Mouse (Mus musculus) intestine, embryonic 15.5 days (tissue): ENCODE results near the gene Pnrc2. TPM values are rescaled to one million over a fixed set of nuclear protein-coding genes. Genes with fewer than 3 reads are reported as not detected.

Source experiments
- ATAC-seq: fragments of 200-750 bp; cut with Nextera tagmentation; 2 replicates; pipeline ENCODE4 v1.8.0; 2017; ENCODE audit warnings: moderate TSS enrichment, moderate library complexity
- H3K27ac ChIP-seq: fragments of 300-500 bp; sonication (generic); 2 replicates; pipeline ENCODE4 v1.5.1; 2015; ENCODE audit warnings: mild to moderate bottlenecking, inconsistent platforms
- H3K27me3 ChIP-seq: fragments of 300-500 bp; sonication (generic); replicated peaks from 2 replicates; pipeline ENCODE4 v1.6.1; 2015; ENCODE audit warnings: inconsistent platforms
- H3K36me3 ChIP-seq: fragments of 300-500 bp; sonication (generic); 2 replicates; pipeline ENCODE4 v1.6.1; 2015; ENCODE audit warnings: inconsistent platforms
- H3K4me1 ChIP-seq: fragments of 300-500 bp; sonication (generic); replicated peaks from 2 replicates; pipeline ENCODE4 v1.6.1; 2015; ENCODE audit warnings: inconsistent platforms
- H3K4me2 ChIP-seq: fragments of 300-500 bp; sonication (generic); replicated peaks from 2 replicates; pipeline ENCODE4 v1.6.1; 2015; ENCODE audit warnings: mild to moderate bottlenecking, inconsistent platforms
- H3K4me3 ChIP-seq: fragments of 300-500 bp; sonication (generic); replicated peaks from 2 replicates; pipeline ENCODE4 v1.5.1; 2015; ENCODE audit warnings: inconsistent platforms
- H3K9ac ChIP-seq: fragments of 300-500 bp; sonication (generic); 2 replicates; pipeline ENCODE4 v1.6.1; 2015; ENCODE audit warnings: inconsistent platforms
- H3K9me3 ChIP-seq: fragments of 300-500 bp; sonication (generic); 2 replicates; pipeline ENCODE4 v1.6.1; 2016; ENCODE audit warnings: inconsistent platforms
- WGBS: fragments of 180-500 bp; shearing (Covaris S2); methylation state at CpG from one replicate; pipeline ENCODE4 v1.1.7; 2015; 5-methylcytosine and 5-hydroxymethylcytosine counted together
- polyA plus RNA-seq: library from polyadenylated mRNA; unstranded; fragments of >200 nt; fragmentation: Nextera tagmentation; extraction: Ambion mirVana; gene quantifications from 2 replicates; pipeline ENCODE4 v1.2.1, GENCODE M21; 2015

Gene Pnrc2
- polyA plus RNA-seq, 1 experiment from 2014 or later = 177 TPM

GRCm38 (mm10) chr4:135889146-135889883, 15.7 kb upstream of the Pnrc2 start:
- no peak overlapping the region for H3K4me3 ChIP-seq
- H3K9ac ChIP-seq = no peak overlapping the region
- H3K9me3 ChIP-seq = no peaks in the 10 kb centered on the region
- H3K4me2 ChIP-seq = no peak overlapping the region
- no peak for ATAC-seq
- H3K36me3 ChIP-seq = no peaks in the 10 kb centered on the region
- H3K27me3 ChIP-seq = no peaks in the 10 kb centered on the region
- WGBS = 81% methylated on average over 7 of the region's 7 CpGs
- no peak overlapping the region for H3K27ac ChIP-seq
- H3K4me1 ChIP-seq = no peaks in the 10 kb centered on the region

GRCm38 (mm10) chr4:135888448-135889057, 14.9 kb upstream of the Pnrc2 start:
- Histone ChIP-seq H3K4me3 (no peak overlapping the region), H3K4me1 (no peaks in the 10 kb centered on the region), H3K27me3 (no peaks in the 10 kb centered on the region), H3K9ac (no peak overlapping the region), H3K36me3 (no peaks in the 10 kb centered on the region), H3K4me2 (no peak overlapping the region), H3K9me3 (no peaks in the 10 kb centered on the region), H3K27ac (no peak overlapping the region)
- ATAC-seq = no peak
- 87% methylated on average over 24 of the region's 24 CpGs for WGBS

- H3K36me3 ChIP-seq = no peaks in the 10 kb centered on the region
- H3K4me1 ChIP-seq = 0 out of 2 replicates have a peak, but pooled peaks cover 2% of the 10 kb centered on the region
- whole genome bisulfite sequencing = 82% methylated on average over 4 of the region's 4 CpGs
Measured at GRCm38 (mm10) chr4:135886184-135886583, 12.5 kb upstream of the Pnrc2 start.

GRCm38 (mm10) chr4:135885676-135886075, 12.0 kb upstream of the Pnrc2 start:
- ATAC-seq = no peak

More at GRCm38 (mm10) chr4:135886184-135886583, 12.5 kb upstream of the Pnrc2 start:
- H3K9ac ChIP-seq = no peak overlapping the region
- no peak overlapping the region for H3K4me3 ChIP-seq
- no peaks in the 10 kb centered on the region for H3K27me3 ChIP-seq
- no peak for ATAC-seq
- H3K4me2 ChIP-seq = no peak overlapping the region
- no peaks in the 10 kb centered on the region for H3K9me3 ChIP-seq
- H3K27ac ChIP-seq = no peak overlapping the region

GRCm38 (mm10) chr4:135884531-135884930, 10.9 kb upstream of the Pnrc2 start:
- no peaks in the 10 kb centered on the region for H3K27me3 ChIP-seq
- H3K9ac ChIP-seq = no peak overlapping the region
- no peaks in the 10 kb centered on the region for H3K9me3 ChIP-seq
- no peaks in the 10 kb centered on the region for H3K36me3 ChIP-seq
- ATAC-seq = no peak
- H3K4me1 ChIP-seq = 0 out of 2 replicates have a peak, but pooled peaks cover 2% of the 10 kb centered on the region
- 63% methylated on average over 6 of the region's 6 CpGs for WGBS
- no peak overlapping the region for H3K4me2 ChIP-seq
- no peak overlapping the region for H3K27ac ChIP-seq
- H3K4me3 ChIP-seq = no peak overlapping the region

More at GRCm38 (mm10) chr4:135885676-135886075, 12.0 kb upstream of the Pnrc2 start:
- H3K9me3 ChIP-seq = no peaks in the 10 kb centered on the region
- H3K36me3 ChIP-seq = no peaks in the 10 kb centered on the region
- H3K4me3 ChIP-seq = no peak overlapping the region
- no peak overlapping the region for H3K27ac ChIP-seq
- H3K4me2 ChIP-seq = no peak overlapping the region
- WGBS = 89% methylated on average over 12 of the region's 12 CpGs
- H3K27me3 ChIP-seq = no peaks in the 10 kb centered on the region
- no peak overlapping the region for H3K9ac ChIP-seq
- H3K4me1 ChIP-seq = 0 out of 2 replicates have a peak, but pooled peaks cover 2% of the 10 kb centered on the region

- 0 out of 2 replicates have a peak, but pooled peaks cover 2% of the 10 kb centered on the region for H3K4me1 ChIP-seq
- H3K4me3 ChIP-seq = no peak overlapping the region
- H3K27ac ChIP-seq = no peak overlapping the region
- 50% methylated on average over 7 of the region's 7 CpGs for WGBS
- H3K36me3 ChIP-seq = no peaks in the 10 kb centered on the region
- H3K9me3 ChIP-seq = no peaks in the 10 kb centered on the region
- no peak overlapping the region for H3K9ac ChIP-seq
- H3K27me3 ChIP-seq = no peaks in the 10 kb centered on the region
- no peak for ATAC-seq
- no peak overlapping the region for H3K4me2 ChIP-seq
Measured at GRCm38 (mm10) chr4:135883881-135884516, 10.3 kb upstream of the Pnrc2 start.

- no peaks in the 10 kb centered on the region for H3K27me3 ChIP-seq
- H3K9me3 ChIP-seq = no peaks in the 10 kb centered on the region
- 0 out of 2 replicates have a peak, but pooled peaks cover 2% of the 10 kb centered on the region for H3K4me1 ChIP-seq
- H3K36me3 ChIP-seq = no peaks in the 10 kb centered on the region
- H3K4me2 ChIP-seq = no peak overlapping the region
- no peak overlapping the region for H3K9ac ChIP-seq
- ATAC-seq = no peak
- 36% methylated on average over 10 of the region's 10 CpGs for WGBS
- no peak overlapping the region for H3K27ac ChIP-seq
- H3K4me3 ChIP-seq = no peak overlapping the region
Measured at GRCm38 (mm10) chr4:135883401-135883851, 9.8 kb upstream of the Pnrc2 start.

- Histone ChIP-seq H3K27ac (no peak overlapping the region), H3K4me1 (peaks cover 3% of the 10 kb centered on the region), H3K9me3 (no peaks in the 10 kb centered on the region), H3K36me3 (no peaks in the 10 kb centered on the region), H3K27me3 (no peaks in the 10 kb centered on the region), H3K4me2 (no peak overlapping the region), H3K9ac (no peak overlapping the region), H3K4me3 (no peak overlapping the region)
- 71% methylated on average over 6 of the region's 6 CpGs for WGBS
- ATAC-seq = no peak
Measured at GRCm38 (mm10) chr4:135882023-135882422, 8.4 kb upstream of the Pnrc2 start.

- H3K4me1 ChIP-seq = peaks cover 15% of the 10 kb centered on the region
- 88% methylated on average over 10 of the region's 10 CpGs for WGBS
- no peaks in the 10 kb centered on the region for H3K9me3 ChIP-seq
- H3K4me3 ChIP-seq = no peak overlapping the region
- H3K9ac ChIP-seq = no peak overlapping the region
- H3K4me2 ChIP-seq = no peak overlapping the region
- H3K27me3 ChIP-seq = no peaks in the 10 kb centered on the region
- no peaks in the 10 kb centered on the region for H3K36me3 ChIP-seq
- H3K27ac ChIP-seq = no peak overlapping the region
- ATAC-seq = no peak
Measured at GRCm38 (mm10) chr4:135880576-135880975, 6.9 kb upstream of the Pnrc2 start.

GRCm38 (mm10) chr4:135880018-135880417, 6.4 kb upstream of the Pnrc2 start:
- no peaks in the 10 kb centered on the region for H3K27me3 ChIP-seq
- H3K27ac ChIP-seq = no peak overlapping the region

GRCm38 (mm10) chr4:135879021-135879420, 5.4 kb upstream of the Pnrc2 start:
- no peaks in the 10 kb centered on the region for H3K9me3 ChIP-seq
- no peak overlapping the region for H3K9ac ChIP-seq
- 70% methylated on average over 6 of the region's 6 CpGs for WGBS
- no peak for ATAC-seq
- no peaks in the 10 kb centered on the region for H3K27me3 ChIP-seq
- H3K27ac ChIP-seq = no peak overlapping the region
- H3K36me3 ChIP-seq = no peaks in the 10 kb centered on the region
- peaks cover 25% of the 10 kb centered on the region for H3K4me1 ChIP-seq
- H3K4me2 ChIP-seq = no peak overlapping the region
- no peak overlapping the region for H3K4me3 ChIP-seq

More at GRCm38 (mm10) chr4:135880018-135880417, 6.4 kb upstream of the Pnrc2 start:
- no peaks in the 10 kb centered on the region for H3K36me3 ChIP-seq
- H3K9ac ChIP-seq = no peak overlapping the region
- H3K9me3 ChIP-seq = no peaks in the 10 kb centered on the region
- 92% methylated on average over 6 of the region's 6 CpGs for WGBS
- H3K4me2 ChIP-seq = no peak overlapping the region
- H3K4me1 ChIP-seq = peaks cover 18% of the 10 kb centered on the region
- ATAC-seq = no peak
- no peak overlapping the region for H3K4me3 ChIP-seq

- H3K27me3 ChIP-seq = no peaks in the 10 kb centered on the region
- no peak overlapping the region for H3K27ac ChIP-seq
- ATAC-seq = no peak
- H3K9me3 ChIP-seq = no peaks in the 10 kb centered on the region
- WGBS = 61% methylated on average over 2 of the region's 2 CpGs
- no peak overlapping the region for H3K4me3 ChIP-seq
- no peak overlapping the region for H3K4me2 ChIP-seq
- no peak overlapping the region for H3K9ac ChIP-seq
- H3K36me3 ChIP-seq = no peaks in the 10 kb centered on the region
- H3K4me1 ChIP-seq = peaks cover 23% of the 10 kb centered on the region
Measured at GRCm38 (mm10) chr4:135877742-135878141, 4.1 kb upstream of the Pnrc2 start.
